Mouse (Mus musculus) CD8-positive naive resting alpha-beta T cell, adult 2 months (primary cell): ENCODE results near the gene Cmtm5.
"Not testable (repeated sequence)": the region's sequence is repeated elsewhere in the genome, so short reads cannot be mapped to it uniquely, and the experiment has no call there.

Experiments
- DNase-seq, 2 experiments: peaks; one replicate each; pipeline ENCODE4 v3.0.0; 2022; ENCODE audit warnings: low read depth in 2 of 2, low spot score in 2 of 2

The Cmtm5 gene

DNA sequence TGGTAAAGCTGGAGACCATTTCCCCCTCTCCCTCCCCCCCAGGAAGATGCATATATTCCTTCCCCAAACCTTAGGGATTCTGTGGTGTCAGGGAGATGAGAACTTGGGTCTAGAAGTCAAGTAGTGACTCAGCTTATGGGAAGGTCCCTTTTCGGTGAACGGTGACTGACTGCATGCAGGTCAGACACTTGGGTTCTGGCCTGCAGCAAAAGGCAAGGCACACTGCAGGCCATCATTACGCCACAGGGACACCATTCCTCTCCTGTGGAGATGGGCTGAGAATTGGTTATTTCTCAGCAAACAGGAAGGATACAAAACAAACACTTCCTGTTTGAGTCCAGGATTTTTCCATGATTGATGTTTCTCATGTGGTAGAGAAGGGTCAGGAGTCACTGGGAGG, 23.1 kb downstream of the Cmtm5 start:
- DNase-seq = no peak

DNA sequence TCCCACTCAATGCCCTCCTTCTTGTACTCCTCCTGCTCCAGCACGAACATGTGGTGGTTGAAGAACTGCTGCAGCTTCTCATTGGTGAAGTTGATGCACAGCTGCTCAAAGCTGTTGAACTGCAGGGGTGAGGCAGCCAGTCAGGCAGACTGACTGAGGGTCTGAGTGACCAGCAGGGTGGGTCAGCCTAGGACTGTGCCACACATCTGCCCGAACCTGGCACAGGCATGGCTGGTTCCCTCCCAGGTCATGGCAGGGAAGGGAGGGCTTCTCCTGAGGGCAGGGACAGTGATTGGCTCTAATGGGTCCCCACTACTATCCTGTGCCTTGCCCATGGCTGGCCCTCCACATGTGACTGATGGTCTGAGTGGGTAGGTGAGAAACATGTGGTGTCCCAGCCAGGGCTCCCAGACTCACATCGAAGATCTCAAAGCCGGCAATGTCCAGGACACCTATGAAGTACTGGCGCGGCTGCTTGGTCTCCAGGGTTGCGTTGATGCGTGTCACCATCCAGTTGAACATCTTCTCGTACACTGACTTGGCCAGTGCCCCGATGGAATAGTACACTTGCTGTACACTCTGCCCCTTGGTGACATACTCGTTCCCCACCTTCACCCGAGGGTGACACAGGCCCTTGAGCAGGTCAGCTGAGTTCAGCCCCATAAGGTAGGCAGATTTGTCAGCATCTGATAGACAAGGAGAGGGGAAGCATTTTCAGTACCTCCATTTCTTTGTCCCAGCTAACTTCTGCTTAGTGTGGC, 24.0 kb downstream of the Cmtm5 start:
- DNase-seq = not testable (repeated sequence)

- DNase-seq = no peak
These were observed 24.7 kb downstream of the Cmtm5 start for GRCm38 (mm10) chr14:54960769-54961168.

DNA sequence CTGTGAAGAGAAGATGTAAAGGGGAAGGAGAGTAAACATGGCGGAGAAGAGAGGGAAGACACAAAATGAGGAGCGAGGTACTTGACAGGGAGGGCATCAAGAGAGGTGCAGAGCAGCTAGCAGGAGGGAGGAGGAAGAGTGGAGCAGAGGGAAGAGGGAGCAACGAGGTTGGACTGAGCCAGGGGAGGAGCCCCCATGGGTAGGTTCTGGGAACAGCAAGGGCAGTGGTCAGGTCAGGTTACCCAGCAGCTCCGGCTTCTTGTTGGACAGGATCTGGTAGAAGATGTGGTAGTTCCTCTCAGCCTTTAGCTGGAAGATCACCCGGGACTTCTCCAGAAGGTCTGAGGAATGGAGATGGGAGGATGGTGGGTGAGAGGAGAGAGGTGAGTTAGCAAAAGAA, 25.4 kb downstream of the Cmtm5 start:
- no peak for DNase-seq

DNA sequence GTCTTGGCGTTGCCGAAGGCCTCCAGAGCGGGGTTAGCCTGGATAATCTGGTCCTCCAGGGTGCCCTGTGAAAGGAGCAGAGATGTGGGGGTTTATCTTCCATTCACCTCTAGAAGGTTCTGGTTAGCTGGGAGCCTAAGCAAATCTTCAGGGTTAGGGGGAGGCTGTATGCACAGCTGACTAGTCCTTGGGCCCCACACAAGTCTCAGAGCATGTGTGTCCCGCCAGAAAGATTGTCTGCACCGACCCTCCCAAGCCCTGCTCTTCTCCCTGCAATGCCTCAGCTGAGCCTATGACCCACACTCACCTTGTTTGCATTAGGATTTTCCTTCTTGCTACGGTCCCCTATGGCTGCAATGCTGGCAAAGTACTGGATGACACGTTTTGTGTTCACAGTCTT, 26.7 kb downstream of the Cmtm5 start:
- DNase-seq = no peak

GRCm38 (mm10) chr14:54963727-54964126, 27.7 kb downstream of the Cmtm5 start:
- DNase-seq = no peak

GRCm38 (mm10) chr14:54965044-54965443, 29.0 kb downstream of the Cmtm5 start:
- DNase-seq = no peak

- DNase-seq = no peak
These were observed 29.6 kb downstream of the Cmtm5 start for GRCm38 (mm10) chr14:54965631-54966030.

DNA sequence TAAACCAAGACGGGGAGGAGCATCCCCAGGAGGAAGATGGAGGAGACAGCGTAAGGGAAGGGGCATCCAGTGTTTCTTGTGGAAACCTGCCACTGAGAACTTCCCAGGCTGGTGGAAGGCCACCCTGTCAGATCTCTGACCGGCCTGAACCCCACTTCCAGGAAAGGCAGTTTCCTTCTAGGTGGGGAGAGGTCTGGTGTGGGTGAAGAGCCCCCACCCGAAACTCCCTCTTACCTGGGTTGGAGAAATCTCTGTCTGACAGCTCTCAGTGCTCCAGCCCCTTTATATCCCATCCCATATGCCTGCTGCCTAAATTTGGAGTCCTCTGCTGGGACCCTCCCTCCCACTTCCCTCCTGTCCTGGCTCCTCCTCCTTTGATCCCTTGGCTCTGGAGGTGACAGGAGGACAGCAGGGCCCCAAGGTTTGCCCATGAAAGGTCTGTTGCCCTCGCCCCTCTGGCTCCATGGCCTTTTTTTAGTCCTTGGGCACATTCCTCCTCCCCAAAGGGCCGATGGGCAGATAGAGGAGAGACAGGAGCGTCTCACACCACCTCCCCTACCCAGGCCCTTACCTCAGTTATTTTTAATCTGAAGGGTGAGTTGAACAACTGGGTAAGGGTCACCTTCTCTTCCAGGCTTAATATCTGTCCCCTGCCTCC, 30.4 kb downstream of the Cmtm5 start, which contains the start of gene Myh6:
Gene Myh6 (minus strand): TSS at position 608 of the 658 bp plus-strand sequence.
- DNase-seq = no peak

DNA sequence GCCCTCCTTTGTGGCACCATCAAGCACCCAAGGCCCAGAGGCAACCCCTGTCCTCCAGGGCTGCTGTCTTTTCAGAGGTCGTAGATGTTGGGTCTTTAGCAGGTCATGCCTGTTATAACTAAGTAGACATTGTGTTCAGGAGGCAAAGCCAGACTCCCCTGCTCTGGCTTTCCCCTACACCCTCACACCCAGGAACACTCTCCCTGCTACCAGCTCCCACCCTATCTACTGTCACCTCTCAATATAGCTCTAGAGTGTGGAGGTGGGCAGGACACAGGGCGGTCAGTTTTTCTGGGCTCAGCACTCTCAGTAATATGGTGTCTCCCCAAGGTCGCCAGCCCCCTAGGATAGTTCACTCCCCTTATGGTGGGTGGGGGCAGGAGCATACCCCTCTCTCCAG, 31.8 kb downstream of the Cmtm5 start:
- DNase-seq = no peak

DNA sequence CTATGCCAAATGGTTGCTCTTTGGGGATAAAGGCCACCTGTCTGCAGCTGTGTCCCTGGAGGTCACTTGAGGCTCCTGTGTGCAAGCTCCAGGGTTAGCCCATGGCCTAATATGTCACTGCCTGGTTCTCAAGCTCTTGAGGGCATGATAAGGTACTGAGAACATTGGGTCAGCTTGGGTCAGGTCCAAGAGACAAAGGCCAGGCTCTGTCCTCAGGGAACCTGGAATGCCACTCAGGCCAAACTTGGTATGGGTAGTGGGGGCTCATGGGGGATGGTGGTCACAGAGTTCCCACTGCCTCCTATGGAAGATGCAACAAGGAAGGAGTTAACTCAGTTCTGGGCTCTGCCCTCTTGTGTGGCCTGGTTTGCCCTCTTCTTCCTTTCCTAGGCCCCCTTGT, 32.3 kb downstream of the Cmtm5 start:
- DNase-seq = no peak

- DNase-seq = not testable (repeated sequence)
These were observed 36.7 kb downstream of the Cmtm5 start for GRCm38 (mm10) chr14:54972786-54973185.

GRCm38 (mm10) chr14:54974068-54974791, 38.2 kb downstream of the Cmtm5 start:
- no peak for DNase-seq

- DNase-seq = no peak
These were observed 40.6 kb downstream of the Cmtm5 start, which contains the start of gene Gm17428 for GRCm38 (mm10) chr14:54976633-54977032. TSS of gene Gm17428 (plus strand) at chr14:54976933.

- DNase-seq = no peak
These were observed 42.6 kb downstream of the Cmtm5 start for GRCm38 (mm10) chr14:54978664-54979063.

DNA sequence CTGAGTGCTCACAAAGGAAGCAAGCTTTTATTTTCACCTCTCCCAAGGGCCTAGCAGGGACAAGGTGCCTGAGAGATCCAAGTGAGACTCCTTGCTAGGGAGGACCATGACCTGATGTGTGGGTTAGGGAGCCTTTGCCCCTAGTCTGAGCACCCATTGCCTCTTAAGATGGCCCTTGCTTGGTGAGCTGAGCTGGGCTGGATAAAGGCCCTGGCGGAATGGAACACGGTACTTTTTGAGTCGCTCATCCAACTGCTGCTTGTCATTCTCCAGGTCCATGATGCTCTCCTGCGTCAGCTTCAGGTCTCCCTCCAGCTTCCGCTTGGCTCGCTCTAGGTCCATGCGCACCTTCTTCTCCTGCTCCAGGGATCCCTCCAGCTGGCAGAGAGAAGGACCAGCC, 45.9 kb downstream of the Cmtm5 start:
- no peak for DNase-seq

DNA sequence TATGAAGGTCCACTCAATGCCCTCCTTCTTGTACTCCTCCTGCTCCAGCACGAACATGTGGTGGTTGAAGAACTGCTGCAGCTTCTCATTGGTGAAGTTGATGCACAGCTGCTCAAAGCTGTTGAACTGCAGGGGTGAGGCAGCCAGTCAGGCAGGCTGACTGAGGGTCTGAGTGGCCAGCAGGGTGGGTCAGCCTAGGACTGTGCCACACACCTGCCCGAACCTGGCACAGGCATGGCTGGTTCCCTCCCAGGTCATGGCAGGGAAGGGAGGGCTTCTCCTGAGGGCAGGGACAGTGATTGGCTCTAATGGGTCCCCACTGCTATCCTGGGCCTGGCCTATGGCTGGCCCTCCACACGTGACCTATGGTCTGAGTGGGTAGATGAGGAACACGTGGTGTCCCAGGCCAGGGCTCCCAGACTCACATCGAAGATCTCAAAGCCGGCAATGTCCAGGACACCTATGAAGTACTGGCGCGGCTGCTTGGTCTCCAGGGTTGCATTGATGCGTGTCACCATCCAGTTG, 52.4 kb downstream of the Cmtm5 start:
- not testable (repeated sequence) for DNase-seq
